Mouse (Mus musculus) heart, embryonic 10.5 days (tissue): ENCODE results near the gene Rnf39. TPM values are rescaled to one million over a fixed set of nuclear protein-coding genes. Genes with fewer than 3 reads are reported as not detected.

ENCODE experiments used
- DNase-seq: peaks from one replicate; pipeline ENCODE4 v3.0.0-alpha.2; 2017; ENCODE audit warnings: low spot score
- H3K27ac ChIP-seq: fragments of 300-500 bp; sonication (generic); 2 replicates; pipeline ENCODE4 v1.5.1; 2016; ENCODE audit warnings: mild to moderate bottlenecking
- H3K27me3 ChIP-seq: fragments of 300-500 bp; sonication (generic); 2 replicates; pipeline ENCODE4 v1.6.1; 2016; ENCODE audit warnings: mild to moderate bottlenecking; ENCODE audit not compliant: poor library complexity, insufficient read depth, severe bottlenecking
- H3K36me3 ChIP-seq: fragments of 300-500 bp; sonication (generic); 2 replicates; pipeline ENCODE4 v1.6.1; 2016; ENCODE audit warnings: mild to moderate bottlenecking, moderate library complexity
- H3K4me1 ChIP-seq: fragments of 300-500 bp; sonication (generic); 2 replicates; pipeline ENCODE4 v1.6.1; 2016; ENCODE audit warnings: mild to moderate bottlenecking
- H3K4me3 ChIP-seq: fragments of 300-500 bp; sonication (generic); 2 replicates; pipeline ENCODE4 v1.5.1; 2016; ENCODE audit warnings: mild to moderate bottlenecking, moderate library complexity
- H3K9me3 ChIP-seq: fragments of 300-500 bp; sonication (generic); 2 replicates; pipeline ENCODE4 v1.6.1; 2016; ENCODE audit warnings: mild to moderate bottlenecking, moderate library complexity
- WGBS: fragments of 180-500 bp; shearing (Covaris S2); methylation state at CpG from one replicate; pipeline ENCODE4 v1.1.7; 2016; 5-methylcytosine and 5-hydroxymethylcytosine counted together
- polyA plus RNA-seq: library from polyadenylated mRNA; unstranded; fragments of >200 nt; fragmentation: Nextera tagmentation; extraction: Ambion mirVana; gene quantifications from 2 replicates; pipeline ENCODE4 v1.2.1, GENCODE M21; 2016

Gene Rnf39
- polyA plus RNA-seq, 1 experiment from 2014 or later = not detected

- no peak overlapping the region for H3K27ac ChIP-seq
- no peaks in the 10 kb centered on the region for H3K36me3 ChIP-seq
- no peak for DNase-seq
- no peak overlapping the region for H3K4me3 ChIP-seq
- peaks cover 3% of the 10 kb centered on the region for H3K4me1 ChIP-seq
- peaks cover 8% of the 10 kb centered on the region; the same call in 1 of the 2 replicates for H3K27me3 ChIP-seq
- H3K9me3 ChIP-seq = no peaks in the 10 kb centered on the region
- WGBS = 68% methylated on average over 3 of the region's 3 CpGs
These were observed 52.7 kb downstream of the Rnf39 start for GRCm38 (mm10) chr17:36995448-36995847.

GRCm38 (mm10) chr17:36997033-36997735, 54.5 kb downstream of the Rnf39 start:
- peak; percentile 84 for DNase-seq
- Histone ChIP-seq H3K4me3 (no peak overlapping the region), H3K4me1 (peaks cover 3% of the 10 kb centered on the region), H3K27me3 (no peaks in the 10 kb centered on the region), H3K27ac (no peak overlapping the region), H3K36me3 (no peaks in the 10 kb centered on the region), H3K9me3 (no peaks in the 10 kb centered on the region)
- WGBS = 27% methylated on average over 7 of the region's 7 CpGs

Other genes with a start within 250 kb of the Rnf39 start
- gene H2-M10.5, start 170.0 kb upstream of the Rnf39 start, polyA plus RNA-seq = not detected in 2 replicates
- not detected in 2 replicates for gene H2-M10.6, start 130.7 kb upstream of the Rnf39 start, polyA plus RNA-seq
- 27.1 and 30.4 TPM in 2 replicates for gene Trim26, start 105.8 kb upstream of the Rnf39 start, polyA plus RNA-seq
- gene Trim15, start 75.7 kb upstream of the Rnf39 start, polyA plus RNA-seq = 0.20 TPM in 1 of 2 replicates, not detected in the other
- 18.6 and 21.5 TPM in 2 replicates for gene Trim10, start 73.3 kb upstream of the Rnf39 start, polyA plus RNA-seq
- not detected in 2 replicates for gene Trim40, start 52.8 kb upstream of the Rnf39 start, polyA plus RNA-seq
- gene Trim31, start 44.8 kb upstream of the Rnf39 start, polyA plus RNA-seq = not detected in 2 replicates
- 98.8 and 121 TPM in 2 replicates for gene Ppp1r11, start 8.8 kb downstream of the Rnf39 start, polyA plus RNA-seq
- 45.2 and 55.4 TPM in 2 replicates for gene Znrd1, start 15.6 kb downstream of the Rnf39 start, polyA plus RNA-seq
- 7.7 and 10.3 TPM in 2 replicates for gene Znrd1as, start 15.7 kb downstream of the Rnf39 start, polyA plus RNA-seq
- gene 2410137M14Rik, start 38.3 kb downstream of the Rnf39 start, polyA plus RNA-seq = 0.19 and 0.32 TPM in 2 replicates
- 0.27 and 0.39 TPM in 2 replicates for gene H2-M5, start 46.6 kb downstream of the Rnf39 start, polyA plus RNA-seq
- 65.9 and 84.5 TPM in 2 replicates for gene Zfp57, start 58.2 kb downstream of the Rnf39 start, polyA plus RNA-seq
- 0.10 and 0.14 TPM in 2 replicates for gene Mog, start 80.5 kb downstream of the Rnf39 start, polyA plus RNA-seq
- 5.8 and 9.6 TPM in 2 replicates for gene Gabbr1, start 103.0 kb downstream of the Rnf39 start, polyA plus RNA-seq
- gene Olfr90, start 145.6 kb downstream of the Rnf39 start, polyA plus RNA-seq = not detected in 2 replicates
- gene Olfr91, start 155.4 kb downstream of the Rnf39 start, polyA plus RNA-seq = 0.15 TPM in 1 of 2 replicates, not detected in the other
- gene Olfr92, start 177.2 kb downstream of the Rnf39 start, polyA plus RNA-seq = not detected in 2 replicates
- gene Olfr93, start 218.6 kb downstream of the Rnf39 start, polyA plus RNA-seq = not detected in 2 replicates